Mouse (Mus musculus) midbrain, embryonic 11.5 days (tissue): ENCODE measurements around the gene Ndufa7. TPM values are rescaled to one million over a fixed set of nuclear protein-coding genes. Genes with fewer than 3 reads are reported as not detected.
A peak's percentile ranks its signal among the peaks of the same experiment; 100 is the strongest.
"Not testable (repeated sequence)": the region's sequence is repeated elsewhere in the genome, so short reads cannot be mapped to it uniquely, and the experiment has no call there.

Source experiments
- ATAC-seq: fragments of 200-750 bp; cut with Nextera tagmentation; 2 replicates; pipeline ENCODE4 v1.8.0; 2017; ENCODE audit warnings: moderate TSS enrichment, moderate library complexity; ENCODE audit not compliant: low FRiP score
- DNase-seq: peaks from one replicate; pipeline ENCODE4 v3.0.0; 2015; ENCODE audit warnings: low spot score; ENCODE audit errors: missing footprints
- H3K27ac ChIP-seq: fragments of 300-500 bp; sonication (generic); 2 replicates; pipeline ENCODE4 v1.5.1; 2014; ENCODE audit warnings: low read depth, low read length
- H3K27me3 ChIP-seq: fragments of 300-500 bp; sonication (generic); 2 replicates; pipeline ENCODE4 v1.6.1; 2014; ENCODE audit warnings: mild to moderate bottlenecking, low read length, moderate library complexity, mixed read lengths; ENCODE audit not compliant: control insufficient read depth, insufficient read depth
- H3K36me3 ChIP-seq: fragments of 300-500 bp; sonication (generic); 2 replicates; pipeline ENCODE4 v1.6.1; 2014; ENCODE audit warnings: mild to moderate bottlenecking, low read length, moderate library complexity, mixed read lengths; ENCODE audit not compliant: control insufficient read depth, insufficient read depth
- H3K4me1 ChIP-seq: fragments of 300-500 bp; sonication (generic); 2 replicates; pipeline ENCODE4 v1.6.1; 2014; ENCODE audit warnings: low read length; ENCODE audit not compliant: control insufficient read depth, insufficient read depth
- H3K4me2 ChIP-seq: fragments of 300-500 bp; sonication (generic); 2 replicates; pipeline ENCODE4 v1.6.1; 2014; ENCODE audit warnings: mild to moderate bottlenecking, moderate library complexity
- H3K4me3 ChIP-seq: fragments of 300-500 bp; sonication (generic); 2 replicates; pipeline ENCODE4 v1.5.1; 2014; ENCODE audit warnings: low read depth, low read length
- H3K9ac ChIP-seq: fragments of 300-500 bp; sonication (generic); 2 replicates; pipeline ENCODE4 v1.6.1; 2014; ENCODE audit warnings: low read length
- H3K9me3 ChIP-seq: fragments of 300-500 bp; sonication (generic); 2 replicates; pipeline ENCODE4 v1.6.1; 2016; ENCODE audit warnings: low read length; ENCODE audit not compliant: control insufficient read depth
- WGBS: fragments of 180-500 bp; shearing (Covaris S2); extraction: QIAGEN DNeasy Blood & Tissue Kit; methylation state at CpG from one replicate; pipeline ENCODE4 v1.1.7; 2014; 5-methylcytosine and 5-hydroxymethylcytosine counted together
- microRNA-seq: library from miRNA; unstranded; fragments of <30 nt; microRNA quantifications from one replicate; pipeline ENCODE4, GENCODE M21; 2017
- polyA plus RNA-seq: library from polyadenylated mRNA; unstranded; fragments of >200 nt; fragmentation: Nextera tagmentation; extraction: Ambion mirVana; gene quantifications from 2 replicates; pipeline ENCODE4 v1.2.1, GENCODE M21; 2014

Ndufa7 gene
- polyA plus RNA-seq, 1 experiment from 2014 or later, result 456 TPM

GRCm38 (mm10) chr17:33875797-33876196 is 51.4 kb downstream of the Ndufa7 start:
- not testable (repeated sequence) for H3K9me3 ChIP-seq, H3K4me2 ChIP-seq, H3K27ac ChIP-seq, DNase-seq, H3K27me3 ChIP-seq, H3K4me3 ChIP-seq, ATAC-seq, H3K4me1 ChIP-seq, H3K9ac ChIP-seq, H3K36me3 ChIP-seq
- WGBS, result 79% methylated on average over 5 of the region's 5 CpGs

GRCm38 (mm10) chr17:33884320-33884719 is 59.9 kb downstream of the Ndufa7 start:
- DNase-seq, result peak; percentile 65
- H3K9ac ChIP-seq, ATAC-seq, H3K9me3 ChIP-seq, H3K27ac ChIP-seq, H3K4me1 ChIP-seq, H3K36me3 ChIP-seq, H3K27me3 ChIP-seq, H3K4me3 ChIP-seq, H3K4me2 ChIP-seq: not testable (repeated sequence)
- WGBS, result 93% methylated on average over 9 of the region's 11 CpGs

GRCm38 (mm10) chr17:33887802-33888201 is 63.4 kb downstream of the Ndufa7 start:
- not testable (repeated sequence) for H3K27ac ChIP-seq, DNase-seq, H3K4me2 ChIP-seq, H3K4me1 ChIP-seq, H3K9ac ChIP-seq, H3K4me3 ChIP-seq, H3K27me3 ChIP-seq, H3K9me3 ChIP-seq, ATAC-seq, H3K36me3 ChIP-seq
- 66% methylated on average over 2 of the region's 2 CpGs for WGBS

Small RNA genes within 50 kb of the gene (microRNA-seq; reads per million reads assigned to microRNA genes)
- not detected for gene Gm27740

Other genes starting within 250 kb of the Ndufa7 start
- 62.5 and 68.0 TPM in 2 replicates for gene Zfp414, start 195.5 kb upstream of the Ndufa7 start, polyA plus RNA-seq
- 0.21 and 0.93 TPM in 2 replicates for gene Pram1, start 186.5 kb upstream of the Ndufa7 start, polyA plus RNA-seq
- 581 and 639 TPM in 2 replicates for gene Hnrnpm, start 137.7 kb upstream of the Ndufa7 start, polyA plus RNA-seq
- gene March2, start 105.9 kb upstream of the Ndufa7 start, polyA plus RNA-seq, result 37.3 and 39.0 TPM in 2 replicates
- gene Rab11b, start 64.0 kb upstream of the Ndufa7 start, polyA plus RNA-seq, result 295 and 314 TPM in 2 replicates
- gene Angptl4, start 42.7 kb upstream of the Ndufa7 start, polyA plus RNA-seq, result 20.6 and 21.4 TPM in 2 replicates
- gene Kank3, start 14.1 kb upstream of the Ndufa7 start, polyA plus RNA-seq, result 18.3 and 23.9 TPM in 2 replicates
- gene Rps28, start within 50 bp of the Ndufa7 start, polyA plus RNA-seq, result 748 and 845 TPM in 2 replicates
- gene Cd320, start 18.5 kb downstream of the Ndufa7 start, polyA plus RNA-seq, result 67.5 and 70.5 TPM in 2 replicates
- not detected in 2 replicates for gene Gm7029, start 49.3 kb downstream of the Ndufa7 start, polyA plus RNA-seq
- 8.1 and 11.4 TPM in 2 replicates for gene Kifc1, start 66.1 kb downstream of the Ndufa7 start, polyA plus RNA-seq
- gene Platr17, start 80.6 kb downstream of the Ndufa7 start, polyA plus RNA-seq, result 0.22 TPM in 1 of 2 replicates, not detected in the other
- 59.5 and 60.4 TPM in 2 replicates for gene Daxx, start 84.8 kb downstream of the Ndufa7 start, polyA plus RNA-seq
- 13.6 and 14.8 TPM in 2 replicates for gene Tapbp, start 91.3 kb downstream of the Ndufa7 start, polyA plus RNA-seq
- 8.0 and 9.4 TPM in 2 replicates for gene Zbtb22, start 91.3 kb downstream of the Ndufa7 start, polyA plus RNA-seq
- gene Rgl2, start 105.0 kb downstream of the Ndufa7 start, polyA plus RNA-seq, result 29.3 and 33.6 TPM in 2 replicates
- 206 and 208 TPM in 2 replicates for gene Pfdn6, start 115.8 kb downstream of the Ndufa7 start, polyA plus RNA-seq
- 27.4 and 28.9 TPM in 2 replicates for gene Wdr46, start 116.1 kb downstream of the Ndufa7 start, polyA plus RNA-seq
- 3.4 and 4.2 TPM in 2 replicates for gene B3galt4, start 126.9 kb downstream of the Ndufa7 start, polyA plus RNA-seq
- 36.3 and 36.5 TPM in 2 replicates for gene Vps52, start 131.2 kb downstream of the Ndufa7 start, polyA plus RNA-seq
- 1,159 and 1,302 TPM in 2 replicates for gene Rps18, start 131.4 kb downstream of the Ndufa7 start, polyA plus RNA-seq
- 30.0 and 37.2 TPM in 2 replicates for gene H2-K1, start 175.8 kb downstream of the Ndufa7 start, polyA plus RNA-seq
- gene Ring1, start 200.1 kb downstream of the Ndufa7 start, polyA plus RNA-seq, result 5.5 and 7.1 TPM in 2 replicates
- gene H2-Ke6, start 203.5 kb downstream of the Ndufa7 start, polyA plus RNA-seq, result 95.4 and 99.0 TPM in 2 replicates
- gene Slc39a7, start 207.1 kb downstream of the Ndufa7 start, polyA plus RNA-seq, result 85.1 and 97.4 TPM in 2 replicates
- gene Rxrb, start 207.2 kb downstream of the Ndufa7 start, polyA plus RNA-seq, result 17.2 and 17.9 TPM in 2 replicates
- gene Col11a2, start 214.9 kb downstream of the Ndufa7 start, polyA plus RNA-seq, result 0.52 and 1.4 TPM in 2 replicates